Mouse (Mus musculus) spleen, postnatal 10 days (tissue): ENCODE measurements at regions not wholly inside any gene's neighbourhood (a gene's known extent, or its start where the extent isn't known, plus 50 kb on each side); places are given as distances from the start of the nearest gene placed in this dataset.
A peak's percentile ranks its signal among the peaks of the same experiment; 100 is the strongest.

ENCODE experiments used
- DNase-seq, 2 experiments: peaks; one replicate each; pipeline ENCODE4 v3.0.0; 2021 to 2022; ENCODE audit warnings: low spot score in 2 of 2

DNA sequence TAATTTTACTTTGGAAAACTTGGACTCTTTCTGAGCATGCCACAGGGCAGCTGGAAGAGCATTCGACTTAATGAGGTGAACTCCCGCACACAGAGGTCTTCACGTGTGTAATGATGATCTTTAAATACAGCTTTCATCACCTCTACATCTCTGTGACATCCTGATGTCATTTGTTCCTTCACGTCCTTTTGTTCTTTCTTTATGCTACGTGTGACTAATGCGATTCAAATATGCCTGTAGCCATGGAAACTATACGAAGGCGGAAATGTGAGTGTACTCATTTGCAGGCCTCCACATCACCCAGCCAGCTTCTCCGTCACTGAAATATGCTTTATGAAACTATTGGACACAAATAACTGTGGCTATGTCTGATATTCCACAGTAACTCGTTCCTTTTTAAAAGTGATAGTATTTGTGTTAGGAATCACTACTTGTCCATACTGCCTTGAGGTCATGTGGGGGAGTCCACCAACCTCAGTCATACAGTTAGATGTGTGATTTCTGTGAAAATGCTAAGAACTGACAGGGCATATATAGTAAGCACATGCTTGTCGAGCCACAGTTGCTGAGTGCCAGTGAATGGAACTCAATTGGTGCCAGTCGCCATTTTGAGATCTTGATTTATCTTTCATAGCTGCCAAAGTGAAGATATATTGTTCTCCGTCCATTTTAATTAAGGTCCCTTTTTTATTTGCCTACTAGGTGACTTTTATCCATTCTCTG, 145.9 kb downstream of the Plk2 start:
- no peak for DNase-seq

DNA sequence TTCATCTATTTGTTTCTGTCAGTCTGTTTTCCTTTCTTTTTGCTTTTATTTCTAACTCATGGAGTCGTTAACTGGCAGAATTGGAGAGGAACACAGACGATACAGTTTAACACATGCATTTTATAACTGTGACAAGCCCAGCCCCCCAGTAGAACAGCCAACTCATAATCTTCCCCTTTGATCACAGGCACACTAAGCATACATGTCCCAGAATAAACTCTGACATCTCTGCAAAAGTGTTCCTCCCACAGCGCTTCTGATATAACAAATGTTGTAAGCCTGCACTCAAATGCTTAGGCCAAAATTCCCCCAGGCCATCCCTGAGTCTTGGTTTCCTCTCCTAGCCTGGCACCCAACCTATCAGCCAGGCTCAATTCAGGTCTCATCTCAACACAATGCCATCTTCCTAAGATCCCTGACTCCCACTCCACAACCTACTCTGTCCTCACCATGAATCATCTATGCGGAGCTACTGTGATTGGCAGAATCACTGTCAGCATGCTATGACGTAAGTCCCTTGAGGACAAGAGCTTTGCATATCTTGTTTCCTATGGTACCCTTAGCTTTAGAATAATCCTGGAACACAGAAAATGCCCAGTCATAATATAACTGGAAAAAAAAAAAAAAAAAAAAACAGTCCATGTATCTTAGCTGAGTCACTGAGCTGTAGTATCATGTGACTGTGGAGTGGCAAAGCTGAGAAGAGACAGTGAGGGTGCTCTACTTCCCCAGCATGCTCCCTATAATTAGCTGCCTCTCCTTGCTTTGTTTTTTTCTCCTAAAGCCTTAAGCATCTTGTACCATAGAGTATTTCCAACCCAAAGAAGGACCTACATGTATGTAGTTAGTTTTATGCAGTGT, 146.7 kb downstream of the Plk2 start:
- no peak for DNase-seq

DNA sequence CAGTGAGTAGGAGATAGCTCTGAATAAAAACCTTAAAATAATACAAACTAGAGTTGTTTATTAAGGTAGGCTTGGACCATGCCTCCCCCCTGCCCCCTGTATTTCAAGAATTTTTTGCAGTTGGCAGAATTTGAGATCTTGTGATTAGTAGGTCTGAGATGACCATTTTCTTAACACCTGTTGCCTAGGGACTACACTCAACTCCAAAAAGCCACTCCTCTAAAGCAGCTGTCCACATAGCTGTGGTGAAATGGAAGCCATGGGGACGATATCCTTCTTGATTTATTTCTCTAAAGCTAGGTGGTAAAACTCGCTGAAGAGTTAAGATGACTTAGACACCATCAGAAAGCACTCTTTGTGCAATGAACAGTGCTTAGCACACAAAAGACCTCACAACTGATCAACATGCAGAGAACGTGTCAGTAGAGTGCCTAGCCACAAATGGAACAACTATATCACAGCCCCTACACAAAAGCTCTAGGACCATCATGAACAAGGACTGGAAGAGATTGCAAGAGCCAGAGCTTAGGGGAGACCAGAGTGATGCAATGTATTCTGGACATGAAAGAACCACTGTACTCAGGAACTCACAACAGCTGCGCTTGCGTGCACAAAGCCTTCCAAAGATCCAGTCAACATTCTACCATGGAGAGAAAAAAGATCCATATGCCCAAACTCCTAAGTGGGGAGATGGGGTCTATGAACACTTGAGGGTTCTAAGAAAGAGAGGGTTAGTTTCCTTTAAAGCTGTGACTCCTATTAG, 147.6 kb downstream of the Plk2 start:
- DNase-seq: no peak

DNA sequence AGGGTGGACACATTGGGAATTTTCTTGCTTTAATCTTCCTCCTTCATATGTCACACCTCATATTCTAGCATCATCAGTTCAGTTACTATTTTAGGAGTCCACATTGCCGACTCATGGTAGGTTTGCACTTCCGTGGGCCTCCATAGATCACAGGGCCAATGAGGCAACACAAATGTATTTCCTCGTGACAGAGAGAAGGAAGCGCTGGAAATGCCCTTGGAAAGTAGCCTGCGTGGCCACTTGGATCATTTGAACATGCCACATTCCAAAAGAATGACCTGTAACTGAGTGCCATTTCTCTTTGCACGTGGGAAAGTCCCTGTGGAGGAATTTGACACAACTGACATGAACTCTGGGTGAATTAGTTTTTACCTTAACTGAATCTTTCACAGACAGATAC, 150.6 kb downstream of the Plk2 start:
- no peak for DNase-seq

DNA sequence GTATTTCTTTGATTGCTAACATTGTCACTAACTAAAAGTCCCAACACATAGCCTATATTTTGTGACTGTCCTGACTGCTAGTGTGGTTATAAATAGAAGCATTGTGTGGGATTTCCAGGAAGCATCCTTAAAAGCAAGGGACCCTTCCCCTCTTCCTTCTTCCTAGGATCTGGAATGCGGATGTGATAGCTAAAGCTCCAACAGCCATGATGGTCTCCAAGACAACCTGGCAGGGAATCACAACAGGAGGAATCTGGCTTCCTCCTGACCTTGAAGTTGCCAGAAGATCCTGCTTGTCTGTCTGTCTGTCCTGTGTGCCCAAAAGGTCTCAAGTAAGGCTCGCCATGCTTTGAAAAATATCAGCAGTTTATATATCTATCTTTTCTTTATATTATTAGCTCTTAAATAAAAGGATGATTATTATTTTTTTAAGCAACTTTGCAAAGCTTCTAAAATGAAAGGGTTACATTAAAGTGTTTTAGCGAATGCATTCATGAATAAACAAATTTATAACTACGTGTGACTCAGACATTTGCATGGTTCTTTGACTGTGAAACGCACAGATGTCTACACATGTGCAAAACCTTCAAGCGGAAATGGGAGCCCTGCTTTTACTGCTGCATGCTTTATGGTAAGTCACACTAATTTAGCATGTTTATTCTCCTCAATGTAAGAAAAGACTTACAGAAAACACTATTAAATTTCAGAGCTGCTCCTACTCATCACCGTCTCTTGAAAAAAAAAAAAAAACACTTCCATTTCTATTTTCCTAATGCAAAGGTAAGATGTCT, 160.9 kb downstream of the Plk2 start:
- DNase-seq: no peak

DNA sequence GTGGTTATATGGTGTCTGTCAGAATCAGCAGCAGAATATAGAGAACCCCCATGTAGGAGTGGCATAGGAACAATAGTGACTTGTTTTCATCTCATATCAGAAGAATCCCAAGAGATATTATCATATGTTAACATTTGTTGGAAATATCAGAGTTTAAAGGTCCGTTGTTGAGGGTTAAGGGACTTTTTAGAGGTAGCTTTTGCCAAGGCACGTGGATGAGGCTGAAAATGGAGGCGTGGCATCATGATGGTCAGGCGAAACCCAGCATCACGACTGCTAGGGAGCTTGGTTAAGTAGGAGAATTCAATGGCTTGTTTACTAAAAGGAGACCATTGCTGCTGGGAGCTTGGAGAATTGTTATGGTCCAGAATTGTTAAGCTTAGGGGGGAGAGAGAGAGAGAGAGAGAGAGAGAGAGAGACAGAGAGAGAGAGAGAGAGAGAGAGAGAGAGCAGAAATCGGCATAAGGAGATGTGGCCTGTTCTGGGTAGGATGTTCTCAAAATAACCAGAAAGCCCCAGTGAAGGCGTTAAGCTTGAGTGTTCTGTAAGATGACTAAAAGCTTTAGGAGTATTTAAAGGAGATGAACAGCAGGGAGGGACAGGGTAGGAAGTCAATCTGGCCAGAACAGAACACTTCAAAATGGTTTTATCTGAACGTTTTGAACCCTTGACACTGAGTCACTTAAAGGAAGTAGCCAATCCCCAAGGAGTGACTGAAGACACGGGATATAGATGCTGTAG, 161.7 kb downstream of the Plk2 start:
- DNase-seq: no peak

DNA sequence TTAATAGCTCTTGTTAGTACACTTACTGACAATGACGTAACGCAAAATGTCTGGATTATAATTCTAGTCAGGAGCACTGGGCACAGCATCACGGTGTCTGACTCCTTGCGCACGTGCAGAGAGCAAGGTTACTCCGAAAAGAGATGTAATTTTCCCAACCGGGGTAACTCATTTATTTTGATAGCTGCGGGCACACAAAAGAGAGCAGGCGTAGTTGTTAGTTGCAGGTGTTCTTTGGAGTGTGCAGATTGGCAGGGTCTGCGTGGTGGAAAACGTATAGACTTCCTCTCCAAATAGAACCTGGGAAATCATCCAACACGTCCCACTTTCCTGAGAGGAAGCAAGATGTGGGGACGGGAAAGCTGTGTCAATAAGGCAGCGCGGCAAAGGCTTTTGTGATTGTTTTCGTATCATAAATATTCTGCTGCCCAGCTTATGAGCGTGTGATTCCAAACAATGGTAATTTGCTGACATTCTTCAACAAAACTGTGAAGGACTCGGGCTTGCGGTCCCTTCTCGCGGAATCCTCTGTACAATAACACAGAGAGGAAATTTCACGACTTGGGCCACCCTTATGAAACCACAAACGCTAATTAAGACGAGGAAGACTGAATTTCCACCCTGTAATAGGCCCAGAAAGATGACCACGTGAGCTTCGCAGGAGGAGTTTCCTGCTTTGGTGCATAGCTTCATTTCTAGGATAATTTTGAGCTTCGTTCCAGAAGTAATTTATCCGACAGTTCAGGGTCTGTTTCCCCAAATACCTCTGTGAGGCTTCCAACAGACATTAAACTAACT, 163.3 kb downstream of the Plk2 start:
- no peak for DNase-seq

DNA sequence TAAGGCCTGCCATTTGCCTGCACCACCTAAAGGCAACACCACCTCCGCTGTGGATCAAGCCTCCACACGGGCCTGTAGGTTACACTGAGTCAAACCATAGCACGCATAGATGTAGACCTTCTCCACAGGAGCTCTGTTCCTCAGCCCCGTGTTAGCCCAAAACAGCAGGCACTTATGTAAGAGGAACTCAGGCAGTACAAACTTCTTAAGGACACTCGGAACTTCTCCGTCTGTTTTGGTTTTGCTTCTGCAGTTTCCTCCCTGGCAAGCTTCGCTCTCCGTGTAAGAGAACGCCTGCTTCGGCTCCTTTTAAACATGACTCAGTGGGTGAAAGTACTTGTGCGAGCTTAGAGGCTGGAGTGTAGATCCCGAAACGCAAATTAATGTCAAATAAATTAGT, 165.7 kb downstream of the Plk2 start:
- DNase-seq: no peak

DNA sequence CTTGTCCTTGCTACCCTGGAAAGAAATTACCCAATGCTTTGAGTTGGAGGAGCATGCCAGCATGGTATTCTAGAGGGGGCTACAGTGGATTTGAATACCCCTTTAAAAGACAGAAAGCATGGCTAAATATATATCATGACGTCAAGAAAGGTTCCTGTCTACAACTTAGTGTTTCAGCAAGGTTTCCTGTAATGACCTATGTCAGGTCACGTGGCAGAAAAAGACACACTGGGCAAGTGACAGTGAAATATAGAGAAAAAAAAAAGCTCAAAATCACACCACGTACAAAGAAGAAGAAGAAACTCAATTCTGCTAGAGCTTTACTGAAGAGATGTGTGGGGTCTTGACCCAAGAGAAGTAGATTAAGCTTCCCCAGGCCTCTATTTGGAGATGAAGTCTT, 167.7 kb downstream of the Plk2 start:
- DNase-seq: no peak

DNA sequence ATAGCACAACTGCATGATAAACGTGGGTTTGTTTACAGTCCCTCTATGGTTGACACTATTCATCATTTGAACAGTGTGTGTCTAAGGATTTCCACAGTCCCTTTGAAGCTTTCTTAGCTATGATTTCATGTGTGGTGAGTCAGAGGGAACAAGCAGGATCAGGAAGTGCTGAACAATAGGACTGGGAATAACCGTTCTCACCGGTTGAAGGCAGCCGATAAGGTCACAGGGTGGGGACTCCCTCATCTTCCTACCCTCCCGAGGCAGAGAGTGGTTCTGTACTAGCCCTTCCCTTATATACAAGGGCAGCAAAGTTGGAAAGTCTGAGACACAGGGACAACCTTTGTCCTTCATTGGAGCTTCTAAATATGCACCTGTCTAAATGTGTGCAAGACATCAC, 168.1 kb downstream of the Plk2 start:
- DNase-seq: no peak

DNA sequence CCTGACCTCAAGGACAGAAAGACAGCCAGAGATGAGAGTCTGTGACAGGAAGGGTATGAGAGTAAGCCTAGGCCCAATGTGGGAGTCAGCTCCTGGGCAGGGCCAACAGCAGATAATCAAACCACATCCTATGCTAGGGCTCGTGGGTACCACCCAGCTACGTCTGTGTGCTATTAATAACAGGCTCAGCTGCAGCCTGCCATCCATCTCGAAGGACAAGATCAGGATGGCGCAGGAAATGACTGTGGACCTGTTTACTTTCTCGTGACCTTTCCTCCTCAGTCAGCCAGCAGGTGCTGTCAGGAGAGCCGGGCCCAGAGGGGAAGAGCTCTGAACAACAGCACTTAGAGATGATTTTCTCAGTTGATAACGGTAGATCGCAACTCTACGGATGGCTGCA, 169.1 kb downstream of the Plk2 start:
- DNase-seq: peak in 1 of 2 experiments; percentile 47

DNA sequence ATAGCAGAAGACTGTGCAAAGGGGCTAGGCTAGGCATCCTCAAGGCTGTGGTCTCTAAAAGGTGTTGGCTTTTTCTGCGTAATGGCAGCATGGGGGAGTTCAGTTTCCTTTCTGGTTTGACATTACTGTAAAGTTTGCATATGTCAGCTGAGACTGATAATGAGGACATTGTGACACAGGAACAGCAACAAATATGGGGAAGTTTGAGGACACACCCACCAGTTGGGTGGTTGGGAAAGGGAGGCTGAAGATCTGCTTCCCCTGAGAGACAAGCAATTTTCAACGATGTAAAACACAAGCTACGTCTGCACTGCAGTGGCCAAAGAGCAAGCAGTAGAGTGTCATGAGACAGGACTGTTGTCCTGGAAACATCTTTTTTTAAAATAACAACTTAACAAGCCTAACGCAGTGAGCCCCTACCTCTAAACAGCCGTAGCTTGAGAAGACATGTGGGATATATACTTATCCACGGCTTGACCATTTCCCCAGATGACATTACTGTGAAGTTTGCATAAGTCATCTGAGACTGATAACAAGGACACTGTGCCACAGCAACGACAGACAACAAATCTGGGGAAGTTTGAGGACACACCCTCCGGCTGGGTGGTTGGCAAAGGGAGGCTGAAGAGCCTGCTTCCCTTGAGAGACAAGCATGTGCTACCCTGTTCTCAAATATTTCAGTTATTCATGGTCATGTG, 173.8 kb downstream of the Plk2 start:
- DNase-seq: peak in 1 of 2 experiments; percentile 21

DNA sequence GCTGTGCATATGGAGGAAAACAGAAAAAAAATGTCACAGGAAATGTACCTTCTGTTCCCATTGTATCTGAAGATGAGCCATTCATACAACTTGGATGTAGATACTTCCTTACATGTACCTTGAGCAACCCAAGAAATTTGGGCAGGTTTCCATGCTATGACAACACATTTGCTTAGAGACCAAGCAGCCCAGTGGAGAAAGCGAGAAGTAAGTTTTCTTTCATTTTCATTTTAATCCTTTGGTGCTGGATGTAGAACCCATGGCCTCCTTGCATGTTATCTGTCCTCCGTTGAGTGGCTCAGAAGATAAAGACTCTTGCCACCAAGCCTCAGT, 174.3 kb downstream of the Plk2 start:
- no peak for DNase-seq

DNA sequence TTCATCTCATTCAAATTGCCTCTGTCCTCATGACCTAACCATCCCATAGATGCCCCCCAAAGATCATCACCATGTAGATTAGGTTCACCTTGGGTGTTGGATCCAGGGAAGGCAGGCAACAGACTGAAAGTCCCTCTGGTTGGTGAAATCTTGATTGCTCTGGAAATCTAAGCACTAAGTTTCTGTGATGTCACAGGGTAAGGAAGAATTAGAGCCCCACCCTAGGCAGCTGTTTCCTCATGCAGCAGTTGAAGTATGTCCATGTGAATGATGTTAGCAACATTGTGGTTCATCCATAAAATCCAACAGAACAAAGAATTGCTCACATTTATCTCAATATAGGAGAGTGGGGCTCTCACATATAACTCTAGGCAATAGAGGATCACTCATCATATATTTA, 175.5 kb downstream of the Plk2 start:
- no peak for DNase-seq

DNA sequence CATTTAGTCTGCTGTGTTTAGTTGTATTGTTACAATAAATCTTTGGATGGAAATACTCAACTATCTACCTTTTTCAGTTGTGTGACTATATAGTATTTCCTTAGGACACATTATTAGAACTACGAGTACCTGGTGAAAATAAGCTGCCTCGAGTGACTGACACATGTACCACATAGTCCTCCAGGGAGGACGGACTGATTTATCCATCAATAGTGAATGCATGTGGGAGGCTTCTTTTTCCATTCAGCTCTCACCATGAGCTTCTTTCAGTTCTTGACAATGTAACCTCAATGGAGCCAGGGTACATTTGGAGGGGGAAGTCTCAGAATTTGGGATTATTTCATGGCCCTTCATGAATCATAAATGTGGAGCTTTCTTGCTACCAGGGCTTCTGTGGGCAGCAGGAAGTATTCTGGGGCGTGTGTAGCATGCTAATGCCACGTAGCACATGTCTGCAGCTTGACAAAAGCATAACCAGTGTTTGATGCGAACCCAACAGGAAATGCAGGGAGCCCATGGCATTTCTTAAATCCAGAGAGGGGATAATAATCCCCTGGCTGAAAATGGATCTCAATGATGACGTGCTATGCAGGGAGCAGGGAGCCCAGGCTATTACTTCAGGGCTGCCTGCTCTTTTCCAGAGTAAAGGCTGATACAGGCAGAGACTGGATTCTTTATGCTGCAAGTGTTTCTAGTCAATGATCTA, 178.7 kb downstream of the Plk2 start:
- no peak for DNase-seq

DNA sequence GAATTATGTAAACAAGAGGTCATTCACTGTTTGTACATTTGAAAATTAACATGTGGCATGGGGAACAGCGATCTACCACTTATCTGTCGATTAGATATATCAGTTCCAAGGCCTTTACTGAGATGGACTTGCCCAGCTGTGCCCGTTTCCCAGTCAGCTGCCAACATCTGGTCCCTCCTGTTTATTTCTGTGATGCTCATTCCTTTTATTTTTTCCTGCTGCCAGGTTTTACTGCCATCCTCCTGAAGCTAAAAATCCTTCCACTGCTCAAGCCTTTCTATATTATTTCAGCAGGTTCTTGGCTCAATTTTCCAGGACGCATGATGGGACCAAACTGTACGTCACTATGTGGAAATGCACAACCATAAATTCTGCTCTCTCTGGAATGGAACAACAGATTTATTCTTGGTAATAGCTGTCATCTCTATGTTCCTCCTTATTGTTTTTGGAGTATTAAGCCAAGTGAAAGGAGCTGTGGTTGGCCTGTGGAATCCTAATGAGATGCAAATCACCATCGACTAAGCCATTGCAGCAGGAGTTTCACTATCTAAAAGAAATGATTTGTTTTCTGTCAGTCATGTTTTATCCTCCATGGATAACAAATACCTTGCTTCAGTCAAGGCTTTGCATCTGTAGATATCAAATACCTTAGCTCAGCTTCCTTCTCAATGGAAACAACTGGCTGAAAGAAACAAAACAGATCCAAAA, 180.1 kb downstream of the Plk2 start:
- DNase-seq: no peak

DNA sequence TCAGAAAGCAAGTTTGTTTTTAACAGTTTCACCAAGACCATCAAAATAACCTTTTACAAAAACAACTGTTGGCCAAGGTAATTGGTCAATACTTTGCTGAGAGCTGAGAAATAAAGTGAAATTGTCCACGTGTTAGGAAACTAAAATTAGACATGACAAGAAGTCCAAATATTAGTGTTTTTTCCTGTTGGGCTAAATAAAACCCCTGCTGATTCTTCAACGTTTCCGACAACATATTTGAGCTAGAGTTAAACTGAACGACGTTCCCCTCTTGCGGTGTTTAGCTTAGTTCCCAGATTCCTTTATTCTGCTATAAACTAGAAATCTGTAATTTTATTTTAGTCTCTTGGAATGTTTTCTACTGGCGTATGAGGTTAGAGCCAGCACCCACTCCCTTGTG, 183.3 kb downstream of the Plk2 start:
- no peak for DNase-seq

DNA sequence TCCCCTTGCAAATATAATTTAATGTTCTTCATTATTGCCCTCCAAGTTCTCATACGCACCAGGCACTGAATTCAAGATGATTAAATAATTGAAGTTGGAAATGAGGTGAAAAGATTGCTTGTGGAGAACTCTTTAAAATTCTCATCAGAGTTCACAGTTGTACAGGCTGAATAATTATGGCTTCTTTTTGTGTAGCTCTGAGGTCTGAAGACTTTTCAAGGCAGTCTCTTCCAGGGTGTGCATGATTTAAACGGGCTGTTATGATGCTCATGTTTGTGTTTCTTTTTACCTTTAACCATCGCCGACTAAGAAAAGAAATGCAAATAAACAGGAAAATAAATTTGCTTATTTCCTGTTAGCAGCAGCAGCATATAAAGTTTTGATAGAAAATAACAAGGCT, 185.3 kb downstream of the Plk2 start:
- no peak for DNase-seq
